Mouse (Mus musculus) kidney, embryonic 16.5 days (tissue): ENCODE results near the gene Nxnl1. TPM values are rescaled to one million over a fixed set of nuclear protein-coding genes. Genes with fewer than 3 reads are reported as not detected.
"Not testable (repeated sequence)": the region's sequence is repeated elsewhere in the genome, so short reads cannot be mapped to it uniquely, and the experiment has no call there.

Experiments used
- ATAC-seq: fragments of 200-750 bp; cut with Nextera tagmentation; 2 replicates; pipeline ENCODE4 v1.8.0; 2017; ENCODE audit warnings: moderate TSS enrichment; ENCODE audit not compliant: low FRiP score, low TSS enrichment
- H3K27ac ChIP-seq: fragments of 300-500 bp; sonication (generic); 2 replicates; pipeline ENCODE4 v1.5.1; 2014; ENCODE audit warnings: low read length
- H3K27me3 ChIP-seq: fragments of 300-500 bp; sonication (generic); 2 replicates; pipeline ENCODE4 v1.6.1; 2014; ENCODE audit warnings: low read length, control low read depth, mixed read lengths; ENCODE audit not compliant: insufficient read depth
- H3K36me3 ChIP-seq: fragments of 300-500 bp; sonication (generic); 2 replicates; pipeline ENCODE4 v1.6.1; 2014; ENCODE audit warnings: low read length, control low read depth, mixed read lengths; ENCODE audit not compliant: insufficient read depth
- H3K4me1 ChIP-seq: fragments of 300-500 bp; sonication (generic); 2 replicates; pipeline ENCODE4 v1.6.1; 2014; ENCODE audit warnings: low read length, control low read depth, mixed read lengths; ENCODE audit not compliant: insufficient read depth
- H3K4me2 ChIP-seq: fragments of 300-500 bp; sonication (generic); replicated peaks from 2 replicates; pipeline ENCODE4 v1.6.1; 2014; ENCODE audit warnings: low read depth, low read length
- H3K4me3 ChIP-seq: fragments of 300-500 bp; sonication (generic); 2 replicates; pipeline ENCODE4 v1.5.1; 2014; ENCODE audit warnings: mild to moderate bottlenecking, low read length
- H3K9ac ChIP-seq: fragments of 300-500 bp; sonication (generic); replicated peaks from 2 replicates; pipeline ENCODE4 v1.6.1; 2014; ENCODE audit warnings: low read length
- H3K9me3 ChIP-seq: fragments of 300-500 bp; sonication (generic); 2 replicates; pipeline ENCODE4 v1.6.1; 2016; ENCODE audit warnings: low read length, control low read depth
- WGBS: fragments of 180-500 bp; shearing (Covaris S2); extraction: QIAGEN DNeasy Blood & Tissue Kit; methylation state at CpG from one replicate; pipeline ENCODE4 v1.1.7; 2014; 5-methylcytosine and 5-hydroxymethylcytosine counted together
- polyA plus RNA-seq: library from polyadenylated mRNA; unstranded; fragments of >200 nt; fragmentation: Nextera tagmentation; extraction: Ambion mirVana; gene quantifications from 2 replicates; pipeline ENCODE4 v1.2.1, GENCODE M21; 2015

The Nxnl1 gene
- polyA plus RNA-seq, 1 experiment from 2014 or later: 0.24 TPM

DNA sequence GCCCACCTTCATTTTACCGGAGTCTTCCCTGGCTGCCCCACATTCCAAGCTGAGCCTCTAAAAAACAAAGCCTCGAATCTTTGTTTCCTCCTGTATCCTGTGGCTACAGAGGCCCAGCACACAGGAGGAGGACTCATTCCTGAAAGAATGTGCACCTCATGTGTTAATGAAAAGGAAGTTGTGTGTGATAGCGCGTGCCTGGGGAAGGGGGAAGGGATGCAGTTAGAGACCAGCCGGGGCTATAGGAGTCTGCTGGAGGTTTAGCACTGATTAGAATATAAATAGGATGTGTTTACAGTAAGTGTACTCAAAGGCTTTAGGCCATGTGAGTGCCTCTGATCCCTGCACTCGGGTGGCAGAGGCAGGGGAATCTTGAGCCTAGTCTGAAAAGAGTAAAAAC lies 40.1 kb downstream of the Nxnl1 start:
- peaks cover 24% of the 10 kb centered on the region for H3K4me1 ChIP-seq
- no peak overlapping the region for H3K4me3 ChIP-seq
- no peaks in the 10 kb centered on the region for H3K9me3 ChIP-seq
- H3K36me3 ChIP-seq: no peaks in the 10 kb centered on the region
- peaks cover 16% of the 10 kb centered on the region for H3K27me3 ChIP-seq
- H3K9ac ChIP-seq: no peak overlapping the region
- 0 out of 2 replicates have a peak, but pooled peaks have one; percentile 21 for ATAC-seq
- peak overlapping the region; percentile 71 for H3K27ac ChIP-seq
- WGBS: 32% methylated on average over 6 of the region's 6 CpGs
- H3K4me2 ChIP-seq: no peak overlapping the region

DNA sequence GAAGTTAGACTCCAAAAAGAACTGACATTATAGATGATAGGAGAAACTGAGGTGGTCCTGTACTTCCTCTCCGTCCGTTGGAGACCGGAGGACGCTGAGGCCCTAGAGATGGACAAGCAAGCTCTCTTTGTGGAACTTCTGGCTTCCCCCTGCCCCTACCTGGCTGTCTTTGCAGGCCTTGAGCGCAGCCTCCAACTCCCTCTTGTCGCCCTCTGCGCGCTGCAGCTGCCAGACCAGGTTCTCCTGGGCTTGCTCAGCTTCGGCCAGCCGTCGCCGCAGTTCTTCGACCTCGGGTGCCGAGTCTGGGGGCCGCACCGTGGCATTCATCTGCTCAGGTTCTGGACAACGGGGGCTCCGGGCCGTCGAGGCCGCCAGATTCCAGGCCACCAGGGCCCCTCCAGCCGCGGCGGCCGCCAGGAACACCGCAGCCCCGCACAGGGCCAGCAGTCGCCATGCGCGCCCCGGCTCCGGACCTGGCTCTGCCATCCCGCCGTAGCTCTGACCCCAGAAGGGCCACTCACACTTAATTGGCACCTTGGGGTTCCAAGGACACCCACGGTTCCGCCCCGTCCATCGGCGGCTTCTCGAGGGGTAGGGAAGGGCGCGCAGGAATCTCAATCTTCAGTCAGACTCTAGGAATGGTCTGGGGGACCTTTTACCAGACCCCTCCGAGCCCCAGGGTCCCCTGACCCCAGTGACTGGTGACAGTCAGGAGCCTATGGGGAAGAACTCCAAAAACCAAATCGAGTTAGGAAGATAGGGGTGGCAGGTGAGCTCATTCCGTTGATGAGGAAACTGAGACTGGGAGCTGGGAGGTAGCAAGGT lies 41.0 kb downstream of the Nxnl1 start, which contains the start of gene Ccdc194:
TSS of gene Ccdc194 (minus strand) at position 486 of the 825 bp plus-strand sequence.
- Histone ChIP-seq H3K36me3 (no peaks in the 10 kb centered on the region), H3K9me3 (no peaks in the 10 kb centered on the region), H3K27me3 (peaks cover 16% of the 10 kb centered on the region), H3K4me2 (peak within 1 kb of the TSS; percentile 36), H3K4me3 (peak within 1 kb of the TSS; percentile 22), H3K27ac (peak within 1 kb of the TSS; percentile 71), H3K4me1 (peaks cover 24% of the 10 kb centered on the region), H3K9ac (peak within 1 kb of the TSS; percentile 48)
- no peak for ATAC-seq
- 14% methylated on average over 46 of the region's 46 CpGs for WGBS

DNA sequence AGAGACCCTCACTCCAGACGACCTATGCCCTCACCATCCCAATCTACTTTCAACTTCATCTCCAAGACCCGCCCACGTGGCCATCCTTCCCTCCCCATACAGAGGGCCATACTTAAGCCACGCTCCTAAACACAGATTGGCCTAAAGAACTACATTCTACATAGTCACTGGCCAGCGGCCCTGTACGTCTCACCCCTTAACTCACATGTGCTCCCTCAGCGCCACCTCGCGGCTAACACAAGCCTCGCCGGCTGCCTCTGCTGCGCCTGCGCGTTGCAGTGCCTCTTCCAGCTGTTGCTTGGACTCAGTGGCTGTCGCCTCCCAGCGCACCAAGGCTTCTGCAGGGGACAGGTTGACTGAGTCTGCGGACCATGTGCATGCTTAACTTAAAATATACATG lies 44.8 kb downstream of the Nxnl1 start:
- 2% methylated on average over 17 of the region's 17 CpGs for WGBS
- peaks cover 16% of the 10 kb centered on the region for H3K27me3 ChIP-seq
- peak overlapping the region; percentile 24 for H3K4me2 ChIP-seq
- H3K9ac ChIP-seq: no peak overlapping the region
- peaks cover 23% of the 10 kb centered on the region for H3K4me1 ChIP-seq
- no peak overlapping the region for H3K4me3 ChIP-seq
- peak; percentile 93 for ATAC-seq
- H3K9me3 ChIP-seq: no peaks in the 10 kb centered on the region
- no peak overlapping the region for H3K27ac ChIP-seq
- no peaks in the 10 kb centered on the region for H3K36me3 ChIP-seq

DNA sequence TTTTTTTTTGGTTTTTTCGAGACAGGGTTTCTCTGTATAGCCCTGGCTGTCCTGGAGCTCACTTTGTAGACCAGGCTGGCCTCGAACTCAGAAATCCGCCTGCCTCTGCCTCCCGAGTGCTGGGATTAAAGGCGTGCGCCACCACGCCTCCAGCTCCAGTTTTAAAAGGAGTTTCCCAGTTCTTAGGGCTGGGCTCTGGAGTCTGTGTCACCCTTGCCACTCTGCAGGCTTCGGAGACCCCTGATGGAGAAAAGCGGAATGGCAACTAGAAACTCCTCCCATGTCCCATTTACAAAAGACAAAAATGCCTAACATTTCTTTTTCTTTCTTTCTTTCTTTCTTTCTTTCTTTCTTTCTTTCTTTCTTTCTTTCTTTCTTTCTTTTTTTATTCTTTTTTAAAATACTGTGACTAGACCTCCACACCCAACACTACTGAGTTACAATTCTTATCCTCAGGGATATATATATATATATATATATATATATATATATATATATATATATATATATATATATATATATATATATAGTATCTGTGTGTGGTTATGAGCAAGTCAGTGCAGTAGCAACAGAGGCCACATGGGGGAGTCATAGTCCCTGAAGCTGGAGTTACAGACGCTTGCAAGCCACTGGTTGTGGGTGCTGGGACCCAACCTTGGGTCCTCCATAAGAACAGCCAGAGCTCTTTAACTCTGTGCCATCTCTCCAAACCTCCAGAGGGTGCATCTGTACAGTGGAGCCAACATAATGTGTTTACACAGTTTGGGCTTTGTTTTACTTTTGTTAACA lies 47.2 kb downstream of the Nxnl1 start:
- not testable (repeated sequence) for H3K9ac ChIP-seq, H3K36me3 ChIP-seq, H3K27ac ChIP-seq, ATAC-seq, H3K4me2 ChIP-seq, H3K9me3 ChIP-seq, H3K4me3 ChIP-seq, H3K27me3 ChIP-seq
- 31% methylated on average over 10 of the region's 10 CpGs for WGBS
- peaks cover 10% of the 10 kb centered on the region; the same call in 1 of the 2 replicates for H3K4me1 ChIP-seq

DNA sequence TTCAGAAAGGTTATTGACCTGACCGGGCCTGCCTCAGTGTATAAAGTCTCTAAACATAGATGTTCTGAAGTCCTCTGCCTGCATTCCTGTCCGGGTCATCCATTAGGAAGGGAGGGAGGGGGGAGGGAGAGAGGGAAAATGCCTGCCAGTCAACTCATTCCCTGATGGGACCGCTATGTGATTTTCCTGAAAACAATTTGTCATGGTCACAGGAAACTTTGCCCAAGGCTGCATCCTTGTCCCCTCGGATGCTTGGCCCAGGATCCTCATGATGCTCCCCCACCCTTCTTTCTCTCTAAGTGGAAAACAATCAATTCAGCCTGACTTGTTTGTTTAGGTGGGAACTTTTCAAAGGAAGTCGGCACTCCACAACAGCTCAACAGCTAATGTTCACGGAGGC lies 49.6 kb downstream of the Nxnl1 start:
- Histone ChIP-seq H3K27ac (peak overlapping the region; percentile 57; the same call in 1 of the 2 replicates), H3K4me2 (no peak overlapping the region), H3K9me3 (no peaks in the 10 kb centered on the region), H3K36me3 (no peaks in the 10 kb centered on the region), H3K4me3 (no peak overlapping the region), H3K9ac (no peak overlapping the region; the same call in 1 of the 2 replicates), H3K27me3 (no peaks in the 10 kb centered on the region), H3K4me1 (peaks cover 9% of the 10 kb centered on the region; the same call in 1 of the 2 replicates)
- no peak for ATAC-seq
- 19% methylated on average over 6 of the region's 6 CpGs for WGBS

DNA sequence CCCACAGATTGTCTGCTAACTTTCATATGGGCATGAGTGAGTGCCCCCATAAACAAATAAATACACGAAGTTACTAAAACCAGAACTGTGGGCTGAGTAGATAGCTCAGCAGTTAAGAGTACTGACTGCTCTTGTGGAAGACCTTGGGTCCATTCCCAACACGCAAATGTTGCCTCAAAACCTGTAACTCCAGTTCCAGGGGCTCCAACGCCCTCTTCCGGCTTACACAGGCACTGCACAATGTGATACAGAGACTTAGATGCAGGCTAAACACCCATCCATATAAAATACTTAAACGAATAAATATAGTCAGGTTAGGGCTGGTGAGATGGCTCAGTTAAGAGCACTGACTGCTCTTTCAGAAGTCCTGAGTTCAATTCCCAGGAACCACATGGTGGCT lies 51.4 kb downstream of the Nxnl1 start:
- Histone ChIP-seq H3K4me2 (no peak overlapping the region), H3K4me1 (peaks cover 7% of the 10 kb centered on the region; the same call in 1 of the 2 replicates)

DNA sequence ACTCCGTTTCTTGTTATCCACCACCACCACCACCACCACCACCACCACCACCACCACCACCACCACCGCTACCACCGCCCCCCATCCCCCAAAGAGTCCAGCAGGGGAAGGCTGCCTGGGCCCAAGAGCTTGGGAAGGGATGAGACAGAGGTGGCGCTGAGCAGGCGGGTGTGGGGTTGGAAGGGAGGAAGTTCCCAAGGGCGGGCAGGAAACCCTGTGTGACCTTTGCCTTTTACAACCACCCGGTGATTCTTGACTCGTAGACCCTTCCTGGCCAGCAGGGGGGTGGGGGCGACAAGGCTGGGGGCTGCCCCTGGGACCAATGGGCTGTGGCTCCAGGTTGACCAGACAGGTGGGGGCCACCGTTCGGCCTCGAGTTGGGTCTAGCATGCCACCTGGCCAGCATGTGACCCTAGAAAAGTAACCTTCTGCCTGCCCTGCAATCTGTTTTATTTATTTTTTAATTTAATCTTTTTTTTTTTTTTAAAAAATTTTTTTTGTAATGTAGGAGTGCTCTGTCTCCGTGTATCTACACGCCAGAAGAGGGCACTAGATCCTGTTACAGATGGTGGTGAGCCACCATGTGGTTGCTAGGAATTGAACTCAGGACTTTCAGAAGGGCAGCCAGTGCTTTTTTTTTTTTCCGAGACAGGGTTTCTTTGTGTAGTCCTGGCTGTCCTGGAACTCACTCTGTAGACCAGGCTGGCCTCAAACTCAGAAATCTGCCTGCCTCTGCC lies 53.2 kb downstream of the Nxnl1 start:
- H3K9me3 ChIP-seq: no peaks in the 10 kb centered on the region
- no peak overlapping the region for H3K4me3 ChIP-seq
- no peak overlapping the region for H3K27ac ChIP-seq
- no peaks in the 10 kb centered on the region for H3K36me3 ChIP-seq
- 54% methylated on average over 12 of the region's 15 CpGs for WGBS
- H3K4me2 ChIP-seq: no peak overlapping the region
- peaks cover 14% of the 10 kb centered on the region for H3K27me3 ChIP-seq
- ATAC-seq: 0 out of 2 replicates have a peak, but pooled peaks have one; percentile 17
- no peak overlapping the region for H3K9ac ChIP-seq
- peaks cover 7% of the 10 kb centered on the region; the same call in 1 of the 2 replicates for H3K4me1 ChIP-seq

More for the DNA sequence above, 51.4 kb downstream of the Nxnl1 start:
- ATAC-seq: no peak
- H3K4me3 ChIP-seq: no peak overlapping the region
- no peak overlapping the region for H3K27ac ChIP-seq
- 0 out of 2 replicates have a peak, but pooled peaks cover 3% of the 10 kb centered on the region for H3K27me3 ChIP-seq
- H3K9me3 ChIP-seq: no peaks in the 10 kb centered on the region
- H3K9ac ChIP-seq: no peak overlapping the region
- 66% methylated on average over 5 of the region's 5 CpGs for WGBS
- no peaks in the 10 kb centered on the region for H3K36me3 ChIP-seq

DNA sequence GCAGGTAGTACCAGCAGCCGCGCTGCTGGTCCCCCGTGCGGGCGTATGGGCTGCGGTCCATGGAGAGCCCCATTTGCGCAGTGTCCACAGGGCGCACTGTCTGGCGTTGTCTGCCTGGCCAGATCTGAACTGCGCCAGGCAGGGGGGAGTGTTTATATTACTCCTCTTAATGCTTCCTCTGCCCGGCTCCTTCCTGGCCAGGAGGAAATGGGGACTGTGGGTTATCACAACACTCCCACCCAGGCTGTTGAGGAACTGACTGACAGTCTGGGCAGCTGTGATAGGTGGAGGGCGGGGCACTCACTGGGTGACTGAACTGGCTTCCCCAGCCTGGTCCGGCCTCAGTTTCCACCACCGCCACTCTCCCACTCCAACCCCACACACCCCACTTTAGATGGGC lies 54.8 kb downstream of the Nxnl1 start, which contains the start of gene Plvap:
TSS of gene Plvap (minus strand) at position 109 of the 400 bp plus-strand sequence.
- no peaks in the 10 kb centered on the region for H3K36me3 ChIP-seq
- peaks cover 7% of the 10 kb centered on the region for H3K4me1 ChIP-seq
- peak; percentile 71 for ATAC-seq
- H3K27ac ChIP-seq: peak within 1 kb of the TSS; percentile 24; the same call in 1 of the 2 replicates
- peak within 1 kb of the TSS; percentile 38 for H3K4me3 ChIP-seq
- WGBS: 33% methylated on average over 13 of the region's 14 CpGs
- H3K9me3 ChIP-seq: no peaks in the 10 kb centered on the region
- H3K4me2 ChIP-seq: peak within 1 kb of the TSS; percentile 89
- peak within 1 kb of the TSS; percentile 39 for H3K9ac ChIP-seq
- peaks cover 30% of the 10 kb centered on the region for H3K27me3 ChIP-seq
